Mouse (Mus musculus) limb, embryonic 14.5 days (tissue): ENCODE results near the gene Macrod2. TPM values are rescaled to one million over a fixed set of nuclear protein-coding genes. Genes with fewer than 3 reads are reported as not detected.

Source experiments
- ATAC-seq: fragments of 200-750 bp; cut with Nextera tagmentation; 2 replicates; pipeline ENCODE4 v1.8.0; 2017; ENCODE audit warnings: low read depth, moderate number of reproducible peaks, moderate TSS enrichment; ENCODE audit not compliant: low FRiP score
- DNase-seq: peaks from one replicate; pipeline ENCODE4 v3.0.0-alpha.2; 2015; ENCODE audit warnings: low spot score
- H3K27ac ChIP-seq: fragments of 300-500 bp; sonication (generic); replicated peaks from 2 replicates; pipeline ENCODE4 v1.5.1; 2014; ENCODE audit warnings: low read depth, mild to moderate bottlenecking, low read length, moderate library complexity, mixed read lengths
- H3K27me3 ChIP-seq: fragments of 300-500 bp; sonication (generic); 2 replicates; pipeline ENCODE4 v1.6.1; 2014; ENCODE audit warnings: low read length, mixed read lengths; ENCODE audit not compliant: control insufficient read depth, insufficient read depth
- H3K36me3 ChIP-seq: fragments of 300-500 bp; sonication (generic); 2 replicates; pipeline ENCODE4 v1.6.1; 2014; ENCODE audit warnings: mild to moderate bottlenecking, low read length, moderate library complexity, mixed read lengths; ENCODE audit not compliant: control insufficient read depth, insufficient read depth
- H3K4me1 ChIP-seq: fragments of 300-500 bp; sonication (generic); 2 replicates; pipeline ENCODE4 v1.6.1; 2014; ENCODE audit warnings: antibody characterized with exemption, low read length, mixed read lengths; ENCODE audit not compliant: control insufficient read depth, insufficient read depth
- H3K4me2 ChIP-seq: fragments of 300-500 bp; sonication (generic); replicated peaks from 2 replicates; pipeline ENCODE4 v1.6.1; 2014; ENCODE audit warnings: low read depth, mild to moderate bottlenecking, low read length, moderate library complexity; ENCODE audit not compliant: severe bottlenecking
- H3K4me3 ChIP-seq: fragments of 300-500 bp; sonication (generic); replicated peaks from 2 replicates; pipeline ENCODE4 v1.5.1; 2014; ENCODE audit warnings: low read length
- H3K9ac ChIP-seq: fragments of 300-500 bp; sonication (generic); 2 replicates; pipeline ENCODE4 v1.6.1; 2014; ENCODE audit warnings: mild to moderate bottlenecking, low read depth, low read length, moderate library complexity; ENCODE audit not compliant: severe bottlenecking
- H3K9me3 ChIP-seq: fragments of 300-500 bp; sonication (generic); 2 replicates; pipeline ENCODE4 v1.6.1; 2016; ENCODE audit warnings: low read length; ENCODE audit not compliant: control insufficient read depth
- POLR2A ChIP-seq: fragments of 200-500 bp; IDR thresholded peaks from 2 replicates; pipeline ENCODE4 v1.8.0; 2012; ENCODE audit warnings: inconsistent platforms, mild to moderate bottlenecking, moderate library complexity, borderline replicate concordance; ENCODE audit not compliant: insufficient read depth, insufficient read length; ENCODE audit errors: extremely low read depth
- WGBS: fragments of 180-500 bp; shearing (Covaris S2); extraction: QIAGEN DNeasy Blood & Tissue Kit; methylation state at CpG from one replicate; pipeline ENCODE4 v1.1.7; 2014; 5-methylcytosine and 5-hydroxymethylcytosine counted together
- polyA plus RNA-seq, 2 experiments: library from polyadenylated mRNA; depleted of rRNA in 1 of 2; stranded (reverse) in 1 of 2; unstranded in 1 of 2; fragments of >200 nt; fragmentation: Nextera tagmentation in 1 of 2; extraction: Ambion mirVana in 1 of 2; gene quantifications; 2 replicates each; pipeline versions ENCODE4 v1.2.1 to v1.2.3; 2012 to 2014

Macrod2 gene
- polyA plus RNA-seq, 2 experiments, result 8.5 to 24.5 TPM

- ATAC-seq (no peak), DNase-seq (peak; percentile 46)
- no peak for TF ChIP-seq POLR2A
- Histone ChIP-seq H3K4me3 (peak overlapping the region; percentile 52; the same call in 1 of the 2 replicates), H3K27ac (peak overlapping the region; percentile 14; the same call in 1 of the 2 replicates), H3K36me3 (peaks cover 6% of the 10 kb centered on the region; the same call in 1 of the 2 replicates), H3K4me1 (peaks cover 27% of the 10 kb centered on the region), H3K4me2 (peak overlapping the region; percentile 53), H3K9ac (peak overlapping the region; percentile 43), H3K9me3 (no peaks in the 10 kb centered on the region), H3K27me3 (no peaks in the 10 kb centered on the region)
- WGBS, result 16% methylated on average over 7 of the region's 7 CpGs
Measured at GRCm38 (mm10) chr2:140666846-140667245, 271.7 kb downstream of the Macrod2 start.

- TF ChIP-seq POLR2A, result no peak
- H3K4me1 ChIP-seq, result peaks cover 27% of the 10 kb centered on the region
- no peak for DNase-seq
- H3K9ac ChIP-seq, result peak overlapping the region; percentile 43; the same call in 1 of the 2 replicates
- no peaks in the 10 kb centered on the region for H3K9me3 ChIP-seq
- peak overlapping the region; percentile 52 for H3K4me3 ChIP-seq
- H3K36me3 ChIP-seq, result peaks cover 6% of the 10 kb centered on the region; the same call in 1 of the 2 replicates
- H3K4me2 ChIP-seq, result peak overlapping the region; percentile 53
- WGBS, result 23% methylated on average over 13 of the region's 13 CpGs
- ATAC-seq, result no peak
- H3K27me3 ChIP-seq, result no peaks in the 10 kb centered on the region
- H3K27ac ChIP-seq, result peak overlapping the region; percentile 14; the same call in 1 of the 2 replicates
Measured at GRCm38 (mm10) chr2:140667261-140668047, 272.3 kb downstream of the Macrod2 start.

GRCm38 (mm10) chr2:140668311-140668710 lies 273.2 kb downstream of the Macrod2 start:
- ATAC-seq, result peak; percentile 35
- 2% methylated on average over 8 of the region's 8 CpGs for WGBS

GRCm38 (mm10) chr2:140669081-140669480 lies 274.0 kb downstream of the Macrod2 start:
- no peak for ATAC-seq
- Histone ChIP-seq H3K9me3 (no peaks in the 10 kb centered on the region), H3K9ac (0 out of 2 replicates have a peak overlapping the region, but pooled peaks have one; percentile 14), H3K27me3 (no peaks in the 10 kb centered on the region), H3K36me3 (no peaks in the 10 kb centered on the region), H3K4me1 (peaks cover 16% of the 10 kb centered on the region), H3K4me2 (peak overlapping the region; percentile 53), H3K27ac (no peak overlapping the region), H3K4me3 (peak overlapping the region; percentile 52)
- no peak for TF ChIP-seq POLR2A
- DNase-seq, result no peak
- 16% methylated on average over 2 of the region's 2 CpGs for WGBS

More at GRCm38 (mm10) chr2:140668311-140668710, 273.2 kb downstream of the Macrod2 start:
- H3K27ac ChIP-seq, result no peak overlapping the region
- H3K4me1 ChIP-seq, result peaks cover 20% of the 10 kb centered on the region
- H3K36me3 ChIP-seq, result no peaks in the 10 kb centered on the region
- H3K9ac ChIP-seq, result peak overlapping the region; percentile 38
- peak; percentile 88 for DNase-seq
- H3K4me3 ChIP-seq, result peak overlapping the region; percentile 52
- peak overlapping the region; percentile 53 for H3K4me2 ChIP-seq
- peak; percentile 11; the same call in 1 of the 2 replicates for TF ChIP-seq POLR2A
- no peaks in the 10 kb centered on the region for H3K27me3 ChIP-seq
- H3K9me3 ChIP-seq, result no peaks in the 10 kb centered on the region

GRCm38 (mm10) chr2:140669786-140670185 lies 274.7 kb downstream of the Macrod2 start:
- no peak for TF ChIP-seq POLR2A
- ATAC-seq (no peak), DNase-seq (no peak)
- Histone ChIP-seq H3K9ac (peak overlapping the region; percentile 81), H3K36me3 (no peaks in the 10 kb centered on the region), H3K4me1 (peaks cover 14% of the 10 kb centered on the region), H3K9me3 (no peaks in the 10 kb centered on the region), H3K4me2 (peak overlapping the region; percentile 53), H3K4me3 (peak overlapping the region; percentile 52), H3K27ac (no peak overlapping the region), H3K27me3 (no peaks in the 10 kb centered on the region)
- WGBS, result 17% methylated on average over 2 of the region's 2 CpGs
